Mouse (Mus musculus) midbrain, embryonic 14.5 days (tissue): ENCODE results near the gene Adgrl3. TPM values are rescaled to one million over a fixed set of nuclear protein-coding genes. Genes with fewer than 3 reads are reported as not detected.

ENCODE experiments used
- ATAC-seq: fragments of 200-750 bp; cut with Nextera tagmentation; 2 replicates; pipeline ENCODE4 v1.8.0; 2017; ENCODE audit warnings: moderate number of reproducible peaks, moderate library complexity; ENCODE audit not compliant: low FRiP score, low TSS enrichment
- DNase-seq: peaks from one replicate; pipeline ENCODE4 v3.0.0-alpha.2; 2015
- H3K27ac ChIP-seq: fragments of 300-500 bp; sonication (generic); replicated peaks from 2 replicates; pipeline ENCODE4 v1.5.1; 2014; ENCODE audit warnings: mild to moderate bottlenecking, low read depth, low read length, moderate library complexity
- H3K27me3 ChIP-seq: fragments of 300-500 bp; sonication (generic); 2 replicates; pipeline ENCODE4 v1.6.1; 2014; ENCODE audit warnings: low read length, control low read depth, mixed read lengths; ENCODE audit not compliant: control insufficient read depth, insufficient read depth
- H3K36me3 ChIP-seq: fragments of 300-500 bp; sonication (generic); 2 replicates; pipeline ENCODE4 v1.6.1; 2014; ENCODE audit warnings: low read length, control low read depth; ENCODE audit not compliant: control insufficient read depth, insufficient read depth
- H3K4me1 ChIP-seq: fragments of 300-500 bp; sonication (generic); 2 replicates; pipeline ENCODE4 v1.6.1; 2014; ENCODE audit warnings: mild to moderate bottlenecking, antibody characterized with exemption, low read length, control low read depth; ENCODE audit not compliant: control insufficient read depth, insufficient read depth
- H3K4me2 ChIP-seq: fragments of 300-500 bp; sonication (generic); 2 replicates; pipeline ENCODE4 v1.6.1; 2014; ENCODE audit warnings: mild to moderate bottlenecking, low read length, moderate library complexity
- H3K4me3 ChIP-seq: fragments of 300-500 bp; sonication (generic); replicated peaks from 2 replicates; pipeline ENCODE4 v1.5.1; 2014; ENCODE audit warnings: low read depth, low read length
- H3K9ac ChIP-seq: fragments of 300-500 bp; sonication (generic); replicated peaks from 2 replicates; pipeline ENCODE4 v1.6.1; 2014; ENCODE audit warnings: mild to moderate bottlenecking, low read length, moderate library complexity
- H3K9me3 ChIP-seq: fragments of 300-500 bp; sonication (generic); 2 replicates; pipeline ENCODE4 v1.6.1; 2016; ENCODE audit warnings: low read length, control low read depth, mixed read lengths; ENCODE audit not compliant: control insufficient read depth
- WGBS: fragments of 180-500 bp; shearing (Covaris S2); extraction: QIAGEN DNeasy Blood & Tissue Kit; methylation state at CpG from one replicate; pipeline ENCODE4 v1.1.7; 2014; 5-methylcytosine and 5-hydroxymethylcytosine counted together
- polyA plus RNA-seq: library from polyadenylated mRNA; unstranded; fragments of >200 nt; fragmentation: Nextera tagmentation; extraction: Ambion mirVana; gene quantifications from 2 replicates; pipeline ENCODE4 v1.2.1, GENCODE M21; 2014

Adgrl3 gene
- polyA plus RNA-seq, result 77.5 and 79.7 TPM in 2 replicates

DNA sequence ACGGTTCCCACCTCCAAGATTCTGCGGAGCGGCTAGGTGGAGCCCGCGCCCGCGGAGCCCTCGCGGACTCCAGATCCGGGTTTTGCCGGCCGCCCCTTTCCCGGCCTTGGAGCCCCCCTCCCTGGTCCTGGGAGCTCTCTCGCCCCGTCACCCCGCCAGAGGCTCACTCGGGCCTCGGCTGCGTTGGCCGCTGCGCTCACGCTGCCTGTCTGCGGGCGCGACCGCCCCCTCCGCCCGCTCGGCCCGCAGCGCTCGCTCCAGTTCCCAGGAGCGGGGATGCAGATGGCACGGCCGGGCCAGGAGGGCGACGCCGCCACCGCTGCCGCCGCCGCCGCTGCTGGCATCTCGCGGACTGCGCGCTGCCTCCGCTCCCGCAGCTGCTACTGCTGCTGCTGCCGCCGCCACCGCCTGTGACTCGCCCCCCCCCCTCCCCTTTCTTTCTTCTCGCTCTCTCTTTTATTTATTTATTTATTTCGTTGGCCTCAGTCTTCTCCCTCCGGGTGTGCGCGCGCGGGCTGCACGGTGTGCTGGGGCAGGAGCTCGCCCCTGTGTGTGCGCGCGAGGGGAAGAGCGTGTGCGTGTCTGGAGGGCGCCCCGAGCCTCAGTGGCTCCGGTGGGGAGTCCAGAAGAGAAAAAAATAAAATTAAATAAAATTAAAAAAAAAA, at the start of gene Adgrl3:
Gene Adgrl3, plus strand, starts transcription at position 549 of the 665 bp plus-strand sequence.
- Histone ChIP-seq H3K36me3 (no peaks in the 10 kb centered on the region), H3K27ac (peak within 1 kb of the TSS; percentile 100), H3K4me2 (peak within 1 kb of the TSS; percentile 69), H3K27me3 (no peaks in the 10 kb centered on the region), H3K4me3 (peak within 1 kb of the TSS; percentile 61), H3K9ac (peak within 1 kb of the TSS; percentile 94), H3K9me3 (no peaks in the 10 kb centered on the region), H3K4me1 (peaks cover 11% of the 10 kb centered on the region)
- peak; percentile 95 for DNase-seq
- peak; percentile 90 for ATAC-seq
- 1% methylated on average over 68 of the region's 70 CpGs for WGBS

DNA sequence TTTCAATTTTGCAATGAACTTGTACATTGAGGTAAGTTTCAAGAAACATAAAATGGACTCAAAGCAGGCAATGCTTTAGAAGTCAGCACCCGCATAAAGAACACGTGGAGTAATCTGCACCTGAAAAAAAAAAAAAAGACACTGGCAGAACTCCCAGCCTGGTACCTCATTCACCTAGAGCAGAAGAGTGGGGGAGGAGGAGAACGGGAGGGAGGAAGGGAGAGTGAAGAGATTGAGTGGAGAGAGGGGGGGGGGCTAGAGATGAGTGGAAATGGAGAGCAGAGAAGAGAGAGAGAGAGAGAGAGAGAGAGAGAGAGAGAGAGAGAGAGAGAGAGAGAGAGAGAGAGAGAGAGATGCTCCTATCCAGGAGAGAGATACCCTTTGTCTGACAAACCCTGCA, 772 bp upstream of the Adgrl3 start:
- Histone ChIP-seq H3K4me2 (peak overlapping the region; percentile 69), H3K27ac (peak overlapping the region; percentile 100), H3K4me3 (peak overlapping the region; percentile 61), H3K4me1 (peaks cover 5% of the 10 kb centered on the region), H3K9ac (peak overlapping the region; percentile 94), H3K36me3 (no peaks in the 10 kb centered on the region), H3K27me3 (no peaks in the 10 kb centered on the region), H3K9me3 (no peaks in the 10 kb centered on the region)
- DNase-seq (no peak), ATAC-seq (peak; percentile 26)
- 7% methylated on average over 3 of the region's 3 CpGs for WGBS

DNA sequence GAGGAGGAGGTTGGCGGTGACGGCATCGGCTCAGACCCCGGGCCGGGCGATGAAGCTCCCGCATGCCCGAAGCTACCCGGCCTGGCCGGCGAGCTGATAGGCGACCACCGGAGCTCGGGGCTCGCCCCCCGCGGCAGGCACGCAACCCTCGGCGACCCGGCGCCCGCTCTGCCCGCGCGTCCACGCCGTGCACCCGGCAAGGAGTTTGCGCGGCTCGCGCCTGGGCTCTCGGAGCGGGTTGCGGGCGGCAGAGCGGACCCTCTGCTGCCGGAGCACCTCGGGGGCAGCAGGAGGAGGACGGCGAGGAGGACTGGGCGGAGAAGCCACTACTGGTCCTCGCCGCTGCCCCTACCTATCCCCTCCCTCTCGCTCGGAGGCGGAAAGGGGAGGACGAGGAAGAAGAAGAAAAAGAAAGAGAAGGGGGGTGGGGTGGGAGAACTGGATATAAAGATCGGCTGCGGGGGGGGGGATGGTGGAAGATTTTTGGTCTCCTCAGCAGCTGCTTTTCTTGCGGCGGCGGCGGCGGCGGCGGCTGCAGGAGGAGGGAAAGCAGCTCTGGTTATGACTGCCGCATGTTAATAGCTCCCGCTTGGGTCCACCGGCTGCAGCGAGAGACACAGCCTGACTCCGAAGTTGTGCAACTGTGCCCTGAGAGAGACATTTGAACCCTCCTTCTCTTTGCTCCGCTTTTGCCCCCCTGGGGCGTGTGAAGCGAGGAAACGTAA, 505 bp downstream of the Adgrl3 start:
- Histone ChIP-seq H3K36me3 (no peaks in the 10 kb centered on the region), H3K27me3 (no peaks in the 10 kb centered on the region), H3K9ac (peak overlapping the region; percentile 94), H3K4me1 (peaks cover 16% of the 10 kb centered on the region), H3K4me2 (peak overlapping the region; percentile 69), H3K9me3 (no peaks in the 10 kb centered on the region), H3K4me3 (peak overlapping the region; percentile 61), H3K27ac (peak overlapping the region; percentile 100)
- 0% methylated on average over 62 of the region's 67 CpGs for WGBS
- DNase-seq, result peak; percentile 84
- peak; percentile 69 for ATAC-seq

DNA sequence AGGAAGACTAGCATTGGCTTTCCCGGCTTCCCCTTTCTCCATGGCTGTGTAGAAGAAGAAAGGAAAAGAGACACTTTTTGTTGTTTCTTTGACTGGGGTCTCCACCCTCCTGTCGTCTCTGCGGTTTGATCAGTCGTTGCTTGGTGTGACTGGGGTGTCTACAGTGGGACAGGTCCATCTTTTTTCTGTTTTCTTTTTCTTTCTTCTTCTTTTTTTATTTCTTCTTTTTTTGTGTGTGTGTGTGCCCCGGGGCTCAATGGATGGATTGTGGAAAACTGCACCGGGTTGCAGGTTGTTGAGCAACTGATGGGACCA, 1.0 kb downstream of the Adgrl3 start:
- DNase-seq (no peak), ATAC-seq (no peak; the same call in 1 of the 2 replicates)
- no peaks in the 10 kb centered on the region for H3K27me3 ChIP-seq
- H3K9me3 ChIP-seq, result no peaks in the 10 kb centered on the region
- H3K4me2 ChIP-seq, result peak overlapping the region; percentile 69
- H3K4me1 ChIP-seq, result peaks cover 16% of the 10 kb centered on the region
- H3K27ac ChIP-seq, result peak overlapping the region; percentile 100
- peak overlapping the region; percentile 94 for H3K9ac ChIP-seq
- no peaks in the 10 kb centered on the region for H3K36me3 ChIP-seq
- H3K4me3 ChIP-seq, result peak overlapping the region; percentile 61
- WGBS, result under 1% methylated on average over 6 of the region's 6 CpGs

DNA sequence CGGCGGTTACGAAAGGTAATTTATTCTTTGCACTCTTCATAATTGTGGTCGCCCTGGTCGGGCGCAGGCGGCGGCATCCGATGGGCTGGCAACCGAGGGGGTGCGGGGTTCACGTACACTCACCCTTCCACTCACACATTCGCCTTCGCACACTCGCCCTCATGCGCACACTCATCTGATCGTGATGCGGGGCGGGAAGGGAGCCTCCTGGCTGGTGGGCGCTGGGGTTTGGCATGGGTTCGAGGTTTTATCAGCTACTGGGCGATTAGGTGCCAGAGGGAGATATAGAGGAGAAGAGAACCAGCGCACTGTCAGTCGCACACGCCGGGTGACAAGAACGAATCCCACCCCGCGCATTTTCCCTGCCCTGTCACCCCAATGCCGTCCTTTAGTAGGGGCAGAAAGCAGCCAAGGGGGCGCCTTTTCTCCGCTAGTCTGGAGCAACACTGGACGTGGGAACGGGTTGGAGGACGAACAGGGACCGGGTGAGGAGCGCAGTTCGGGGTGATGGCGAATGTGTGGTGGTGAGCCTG, 1.5 kb downstream of the Adgrl3 start:
- Histone ChIP-seq H3K9ac (peak overlapping the region; percentile 94), H3K4me2 (peak overlapping the region; percentile 69), H3K36me3 (no peaks in the 10 kb centered on the region), H3K4me1 (peaks cover 16% of the 10 kb centered on the region), H3K27me3 (no peaks in the 10 kb centered on the region), H3K4me3 (peak overlapping the region; percentile 61), H3K27ac (peak overlapping the region; percentile 100), H3K9me3 (no peaks in the 10 kb centered on the region)
- under 1% methylated on average over 39 of the region's 39 CpGs for WGBS
- DNase-seq (peak; percentile 73), ATAC-seq (peak; percentile 2; the same call in 1 of the 2 replicates)

DNA sequence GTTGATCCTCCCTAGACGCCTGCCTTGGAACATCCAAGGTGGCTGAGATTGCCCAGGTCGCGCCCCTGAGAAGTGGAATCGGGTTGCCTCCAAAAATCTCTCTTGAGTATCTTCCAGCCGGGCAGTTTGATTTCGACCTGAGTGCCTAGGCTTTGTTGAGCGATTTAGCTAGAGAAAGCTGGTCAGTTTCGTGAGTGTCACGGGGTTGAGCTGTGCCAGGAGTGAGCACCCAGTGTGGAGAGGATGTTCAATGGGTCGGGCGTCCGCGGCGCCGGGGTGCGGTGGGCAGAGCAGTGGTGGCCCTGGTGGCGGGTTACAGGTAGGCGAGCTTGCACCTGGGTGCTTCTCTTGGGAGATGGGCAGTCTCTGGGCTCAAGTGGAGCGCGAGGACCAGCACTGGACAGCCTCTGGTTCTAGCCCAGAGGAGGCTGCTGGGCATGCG, 1.9 kb downstream of the Adgrl3 start:
- WGBS, result under 1% methylated on average over 21 of the region's 21 CpGs
- H3K27me3 ChIP-seq, result no peaks in the 10 kb centered on the region

DNA sequence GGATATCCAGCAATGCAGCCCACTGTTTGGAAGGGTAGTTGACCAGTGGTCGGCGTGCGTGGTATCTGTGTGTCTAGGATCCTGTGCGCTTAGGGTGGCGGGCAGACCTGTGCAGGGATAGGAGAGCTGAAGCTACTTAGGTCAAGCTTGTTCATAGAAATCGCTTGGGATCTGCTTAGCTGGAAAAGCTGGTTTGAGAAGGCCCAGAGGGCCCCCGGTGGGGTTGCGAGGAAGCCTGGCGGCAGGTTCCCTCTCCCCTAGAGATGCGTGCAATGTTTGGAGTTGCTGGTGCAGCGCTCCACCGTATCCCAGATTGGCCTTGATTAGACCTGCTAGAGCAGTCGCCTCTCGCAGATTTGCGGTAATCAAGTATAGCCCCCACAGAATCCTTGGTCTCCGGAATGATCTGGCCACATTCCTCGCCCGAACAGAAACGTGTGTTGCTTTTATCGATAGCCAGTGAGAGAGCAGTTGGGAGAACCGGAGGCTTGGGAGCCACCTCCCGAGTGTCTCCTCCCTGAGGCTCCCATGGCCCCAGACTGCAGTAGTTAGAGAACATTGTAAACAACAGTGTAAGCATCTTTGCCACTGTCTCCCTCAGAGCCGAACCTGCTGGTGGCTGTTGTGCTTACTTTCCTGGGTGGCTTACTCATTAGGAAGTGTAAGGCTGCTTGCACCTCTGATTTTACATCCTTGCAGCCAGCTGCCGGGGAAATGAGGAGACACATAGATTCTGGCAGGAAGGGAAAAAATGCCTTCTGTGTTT, 2.6 kb downstream of the Adgrl3 start:
- DNase-seq, result peak; percentile 71
- Histone ChIP-seq H3K9ac (peak overlapping the region; percentile 94), H3K4me2 (peak overlapping the region; percentile 69), H3K4me3 (peak overlapping the region; percentile 61), H3K9me3 (no peaks in the 10 kb centered on the region), H3K4me1 (peaks cover 21% of the 10 kb centered on the region), H3K36me3 (no peaks in the 10 kb centered on the region), H3K27ac (peak overlapping the region; percentile 100), H3K27me3 (no peaks in the 10 kb centered on the region)
- ATAC-seq, result no peak
- 0% methylated on average over 24 of the region's 24 CpGs for WGBS

More for the DNA sequence above, 1.9 kb downstream of the Adgrl3 start:
- Histone ChIP-seq H3K4me1 (peaks cover 16% of the 10 kb centered on the region), H3K36me3 (no peaks in the 10 kb centered on the region), H3K4me2 (peak overlapping the region; percentile 69), H3K4me3 (peak overlapping the region; percentile 61), H3K27ac (peak overlapping the region; percentile 100), H3K9me3 (no peaks in the 10 kb centered on the region), H3K9ac (peak overlapping the region; percentile 94)
- ATAC-seq (no peak), DNase-seq (peak; percentile 60)

DNA sequence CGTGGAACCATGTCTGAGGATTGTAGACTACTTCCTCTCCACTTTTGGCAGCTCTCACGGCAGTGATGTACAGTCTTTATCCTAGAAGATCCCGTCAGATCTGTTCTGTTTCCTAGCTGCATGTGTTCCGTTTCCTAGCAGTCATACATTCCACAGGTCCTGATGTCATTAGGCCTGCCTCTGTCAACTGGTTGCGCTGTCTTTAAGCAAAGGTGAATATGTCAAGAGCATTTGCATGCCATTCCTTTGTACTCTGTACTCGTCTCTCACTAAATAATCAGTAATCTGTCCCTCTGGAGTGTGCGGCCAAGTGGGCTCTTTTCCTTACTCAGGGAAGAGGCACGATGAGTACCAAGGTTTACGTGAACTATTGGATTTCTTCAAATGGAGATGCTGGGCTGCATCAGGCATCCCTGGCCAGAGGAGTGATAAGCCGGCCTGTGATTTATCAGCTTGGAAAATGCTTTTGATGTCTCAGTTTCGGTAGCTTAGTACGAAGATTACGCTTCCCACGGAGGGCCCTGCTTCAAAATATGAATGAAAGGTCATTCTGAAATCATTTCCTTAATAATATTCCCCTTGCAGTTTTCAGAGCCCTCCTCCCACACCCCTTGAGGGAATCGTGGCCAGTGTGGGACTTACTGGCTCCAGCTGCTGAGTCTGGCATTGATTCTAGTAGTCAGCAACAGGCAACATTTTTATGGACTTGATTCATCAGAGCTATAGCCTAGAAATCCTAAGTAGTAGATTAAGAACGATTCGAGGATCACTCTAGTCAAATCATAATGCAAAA, 4.2 kb downstream of the Adgrl3 start:
- no peaks in the 10 kb centered on the region for H3K9me3 ChIP-seq
- no peak for ATAC-seq
- H3K9ac ChIP-seq, result peak overlapping the region; percentile 39
- H3K4me1 ChIP-seq, result peaks cover 31% of the 10 kb centered on the region
- H3K27me3 ChIP-seq, result no peaks in the 10 kb centered on the region
- DNase-seq, result peak; percentile 52
- no peaks in the 10 kb centered on the region for H3K36me3 ChIP-seq
- peak overlapping the region; percentile 69 for H3K4me2 ChIP-seq
- WGBS, result 22% methylated on average over 17 of the region's 17 CpGs
- H3K4me3 ChIP-seq, result peak overlapping the region; percentile 61
- no peak overlapping the region for H3K27ac ChIP-seq
